Mouse (Mus musculus) forebrain, embryonic 15.5 days (tissue): ENCODE measurements around the gene Cep68. TPM values are rescaled to one million over a fixed set of nuclear protein-coding genes. Genes with fewer than 3 reads are reported as not detected.

Experiments
- ATAC-seq: fragments of 200-750 bp; cut with Nextera tagmentation; replicated peaks from 2 replicates; pipeline ENCODE4 v1.8.0; 2017; ENCODE audit warnings: mild to moderate bottlenecking, moderate TSS enrichment, moderate library complexity
- H3K27ac ChIP-seq: fragments of 300-500 bp; sonication (generic); replicated peaks from 2 replicates; pipeline ENCODE4 v1.5.1; 2015; ENCODE audit warnings: mild to moderate bottlenecking, inconsistent platforms
- H3K27me3 ChIP-seq: fragments of 300-500 bp; sonication (generic); 2 replicates; pipeline ENCODE4 v1.6.1; 2015; ENCODE audit warnings: inconsistent platforms
- H3K36me3 ChIP-seq: fragments of 300-500 bp; sonication (generic); 2 replicates; pipeline ENCODE4 v1.6.1; 2015; ENCODE audit warnings: mild to moderate bottlenecking, inconsistent platforms
- H3K4me1 ChIP-seq: fragments of 300-500 bp; sonication (generic); 2 replicates; pipeline ENCODE4 v1.6.1; 2015; ENCODE audit warnings: inconsistent platforms
- H3K4me2 ChIP-seq: fragments of 300-500 bp; sonication (generic); replicated peaks from 2 replicates; pipeline ENCODE4 v1.6.1; 2015; ENCODE audit warnings: mild to moderate bottlenecking, inconsistent platforms
- H3K4me3 ChIP-seq: fragments of 300-500 bp; sonication (generic); 2 replicates; pipeline ENCODE4 v1.5.1; 2015; ENCODE audit warnings: mild to moderate bottlenecking, inconsistent platforms
- H3K9ac ChIP-seq: fragments of 300-500 bp; sonication (generic); replicated peaks from 2 replicates; pipeline ENCODE4 v1.6.1; 2015; ENCODE audit warnings: mild to moderate bottlenecking, inconsistent platforms
- H3K9me3 ChIP-seq: fragments of 300-500 bp; sonication (generic); 2 replicates; pipeline ENCODE4 v1.6.1; 2016; ENCODE audit warnings: inconsistent platforms
- WGBS: fragments of 180-500 bp; shearing (Covaris S2); methylation state at CpG from one replicate; pipeline ENCODE4 v1.1.7; 2015; ENCODE audit warnings: mixed read lengths; 5-methylcytosine and 5-hydroxymethylcytosine counted together
- polyA plus RNA-seq: library from polyadenylated mRNA; unstranded; fragments of >200 nt; fragmentation: Nextera tagmentation; extraction: Ambion mirVana; gene quantifications from 2 replicates; pipeline ENCODE4 v1.2.1, GENCODE M21; 2015

Cep68 gene
- polyA plus RNA-seq, 1 experiment from 2014 or later: 26.3 TPM

- Histone ChIP-seq H3K27me3 (no peaks in the 10 kb centered on the region), H3K36me3 (no peaks in the 10 kb centered on the region), H3K27ac (peak overlapping the region; percentile 78), H3K9me3 (no peaks in the 10 kb centered on the region), H3K4me2 (peak overlapping the region; percentile 92), H3K9ac (peak overlapping the region; percentile 83), H3K4me3 (peak overlapping the region; percentile 87), H3K4me1 (peaks cover 29% of the 10 kb centered on the region)
- ATAC-seq: peak; percentile 75
- WGBS: under 1% methylated on average over 38 of the region's 39 CpGs
Observed at GRCm38 (mm10) chr11:20248840-20249239, 389 bp downstream of the Cep68 start.

- Histone ChIP-seq H3K4me1 (peaks cover 29% of the 10 kb centered on the region), H3K27ac (peak overlapping the region; percentile 78; the same call in 1 of the 2 replicates), H3K4me3 (peak overlapping the region; percentile 87), H3K9me3 (no peaks in the 10 kb centered on the region), H3K36me3 (no peaks in the 10 kb centered on the region), H3K27me3 (no peaks in the 10 kb centered on the region), H3K9ac (peak overlapping the region; percentile 83), H3K4me2 (peak overlapping the region; percentile 92)
- ATAC-seq: no peak
- WGBS: 8% methylated on average over 4 of the region's 4 CpGs
Observed at GRCm38 (mm10) chr11:20248277-20248676, 952 bp downstream of the Cep68 start.

GRCm38 (mm10) chr11:20247146-20247855, 1.9 kb downstream of the Cep68 start:
- H3K9me3 ChIP-seq: no peaks in the 10 kb centered on the region
- no peak for ATAC-seq
- WGBS: 85% methylated on average over 8 of the region's 8 CpGs
- H3K27ac ChIP-seq: no peak overlapping the region
- no peaks in the 10 kb centered on the region for H3K36me3 ChIP-seq
- no peak overlapping the region for H3K4me2 ChIP-seq
- no peak overlapping the region for H3K4me3 ChIP-seq
- H3K9ac ChIP-seq: 0 out of 2 replicates have a peak overlapping the region, but pooled peaks have one; percentile 17
- H3K4me1 ChIP-seq: peaks cover 29% of the 10 kb centered on the region
- H3K27me3 ChIP-seq: no peaks in the 10 kb centered on the region

- no peak overlapping the region for H3K27ac ChIP-seq
- H3K4me2 ChIP-seq: no peak overlapping the region
- H3K36me3 ChIP-seq: peaks cover 3% of the 10 kb centered on the region
- H3K4me3 ChIP-seq: no peak overlapping the region
- H3K9me3 ChIP-seq: no peaks in the 10 kb centered on the region
- no peak overlapping the region for H3K9ac ChIP-seq
- no peak for ATAC-seq
- WGBS: 85% methylated on average over 1 of the region's 1 CpGs
- peaks cover 29% of the 10 kb centered on the region for H3K4me1 ChIP-seq
- no peaks in the 10 kb centered on the region for H3K27me3 ChIP-seq
Observed at GRCm38 (mm10) chr11:20246616-20247015, 2.6 kb downstream of the Cep68 start.

DNA sequence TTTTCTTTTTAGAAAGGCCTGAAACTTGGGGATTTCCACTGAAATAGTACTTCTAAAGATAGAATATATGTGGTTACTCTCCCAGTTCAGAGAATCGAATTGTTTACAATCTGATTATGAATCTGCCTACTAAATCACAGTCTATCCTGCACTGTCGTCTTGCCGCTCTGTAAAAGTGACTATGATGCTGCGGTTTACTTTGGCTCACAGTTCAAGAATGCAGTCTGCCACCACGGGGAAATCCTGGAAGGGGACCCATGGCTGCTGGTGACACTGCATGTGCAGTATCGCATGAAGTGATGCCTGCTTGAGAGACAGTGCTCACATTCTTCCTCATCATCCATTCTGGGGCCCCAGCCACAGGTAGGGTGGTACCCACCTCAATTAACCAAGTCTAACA, 3.9 kb downstream of the Cep68 start:
- H3K4me3 ChIP-seq: no peak overlapping the region
- no peaks in the 10 kb centered on the region for H3K9me3 ChIP-seq
- no peak for ATAC-seq
- H3K36me3 ChIP-seq: peaks cover 11% of the 10 kb centered on the region
- H3K27me3 ChIP-seq: no peaks in the 10 kb centered on the region
- H3K9ac ChIP-seq: no peak overlapping the region
- H3K27ac ChIP-seq: no peak overlapping the region
- 84% methylated on average over 6 of the region's 6 CpGs for WGBS
- H3K4me2 ChIP-seq: no peak overlapping the region
- peaks cover 29% of the 10 kb centered on the region for H3K4me1 ChIP-seq

DNA sequence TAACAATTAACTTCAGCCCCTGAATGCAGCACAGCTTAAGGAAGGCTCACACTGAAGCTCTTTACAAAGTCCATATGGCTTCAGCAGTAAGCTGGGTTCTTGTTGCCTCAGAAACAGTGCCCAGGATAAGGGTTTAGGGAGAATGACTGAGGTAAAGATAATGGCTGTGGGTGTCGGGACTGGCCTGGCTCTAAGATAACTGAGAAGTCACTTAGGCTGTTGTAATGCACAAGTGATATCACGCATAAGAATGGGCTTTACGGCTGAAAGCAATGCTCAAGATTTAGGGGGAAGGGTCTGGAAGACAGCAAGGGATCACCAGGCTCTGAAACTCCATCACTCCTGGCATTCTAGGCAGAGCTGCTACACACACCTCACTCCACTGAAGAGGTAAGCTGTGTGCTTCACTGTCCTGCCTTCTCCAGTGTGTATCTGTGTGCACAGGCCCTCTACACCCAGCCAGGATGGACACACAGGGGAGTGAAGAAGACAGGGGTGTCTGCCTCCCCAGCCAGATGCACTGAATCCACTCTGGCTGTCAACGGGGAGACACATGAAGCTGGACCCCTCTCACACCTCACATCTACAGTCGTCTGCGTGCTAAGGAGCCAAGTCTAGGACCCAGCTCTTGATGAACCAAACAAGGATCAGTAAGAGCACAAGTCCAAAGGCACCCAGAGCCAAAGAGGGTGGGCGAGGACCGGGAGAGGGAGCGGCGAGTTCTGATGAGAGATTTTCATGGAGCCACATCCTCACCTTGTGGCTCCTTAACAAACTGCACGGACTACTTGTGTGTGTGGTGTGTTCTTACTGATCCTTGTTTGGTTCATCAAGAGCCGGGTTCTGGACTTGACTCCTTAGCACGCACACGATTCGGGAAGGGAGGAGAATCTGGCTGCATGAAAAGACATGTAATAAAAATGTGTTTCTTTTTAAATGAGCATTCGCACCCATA, 4.6 kb downstream of the Cep68 start:
- H3K27ac ChIP-seq: no peak overlapping the region
- H3K27me3 ChIP-seq: no peaks in the 10 kb centered on the region
- H3K36me3 ChIP-seq: peaks cover 16% of the 10 kb centered on the region
- no peaks in the 10 kb centered on the region for H3K9me3 ChIP-seq
- no peak for ATAC-seq
- WGBS: 84% methylated on average over 16 of the region's 16 CpGs
- no peak overlapping the region for H3K4me2 ChIP-seq
- no peak overlapping the region for H3K4me3 ChIP-seq
- H3K9ac ChIP-seq: no peak overlapping the region
- peaks cover 26% of the 10 kb centered on the region for H3K4me1 ChIP-seq

DNA sequence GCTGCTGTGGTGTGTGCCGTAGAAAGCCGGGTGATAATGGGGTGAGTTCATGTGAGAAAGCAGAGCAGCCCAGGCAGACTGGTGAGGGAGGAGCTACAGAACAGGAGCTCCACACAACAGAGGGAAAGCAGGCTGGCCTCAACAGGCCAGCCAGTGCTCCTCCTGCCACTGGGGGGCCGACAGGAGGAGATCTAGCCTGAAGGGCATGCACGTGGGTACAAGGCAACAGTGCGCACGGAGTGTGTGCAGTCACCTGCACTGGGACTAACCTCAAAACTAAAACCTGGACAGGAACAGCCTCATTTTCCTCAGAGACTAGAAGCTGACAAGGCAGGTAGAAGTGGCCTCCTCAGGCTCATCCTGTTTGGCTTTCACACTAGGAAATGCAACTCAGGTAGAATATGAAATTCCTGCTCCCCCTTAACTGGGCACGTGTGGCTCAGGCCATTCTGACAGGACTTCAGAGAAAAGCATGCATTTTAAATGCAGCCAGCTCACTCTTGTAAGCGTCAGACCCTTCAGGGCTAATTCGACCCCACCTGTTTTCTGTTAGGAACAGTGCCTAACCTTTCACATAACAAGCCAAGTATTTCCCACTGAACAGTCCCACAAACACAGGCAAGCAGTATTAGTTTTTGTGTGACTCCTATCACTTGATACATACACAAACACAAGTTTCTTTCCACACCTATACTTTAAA, 5.9 kb downstream of the Cep68 start:
- Histone ChIP-seq H3K36me3 (peaks cover 28% of the 10 kb centered on the region), H3K4me1 (peaks cover 22% of the 10 kb centered on the region), H3K27me3 (no peaks in the 10 kb centered on the region), H3K9me3 (no peaks in the 10 kb centered on the region), H3K27ac (no peak overlapping the region), H3K9ac (no peak overlapping the region), H3K4me3 (no peak overlapping the region), H3K4me2 (no peak overlapping the region)
- WGBS: 41% methylated on average over 9 of the region's 9 CpGs
- ATAC-seq: no peak

- WGBS: 89% methylated on average over 6 of the region's 6 CpGs
Observed at GRCm38 (mm10) chr11:20242366-20243056, 6.7 kb downstream of the Cep68 start.

GRCm38 (mm10) chr11:20241311-20241710, 7.9 kb downstream of the Cep68 start:
- Histone ChIP-seq H3K9ac (no peak overlapping the region), H3K36me3 (peaks cover 47% of the 10 kb centered on the region)
- 94% methylated on average over 7 of the region's 7 CpGs for WGBS

More at GRCm38 (mm10) chr11:20242366-20243056, 6.7 kb downstream of the Cep68 start:
- no peak overlapping the region for H3K4me3 ChIP-seq
- peaks cover 15% of the 10 kb centered on the region for H3K4me1 ChIP-seq
- no peaks in the 10 kb centered on the region for H3K9me3 ChIP-seq
- no peak for ATAC-seq
- H3K4me2 ChIP-seq: no peak overlapping the region
- no peaks in the 10 kb centered on the region for H3K27me3 ChIP-seq
- H3K36me3 ChIP-seq: peaks cover 35% of the 10 kb centered on the region
- no peak overlapping the region for H3K27ac ChIP-seq
- no peak overlapping the region for H3K9ac ChIP-seq

DNA sequence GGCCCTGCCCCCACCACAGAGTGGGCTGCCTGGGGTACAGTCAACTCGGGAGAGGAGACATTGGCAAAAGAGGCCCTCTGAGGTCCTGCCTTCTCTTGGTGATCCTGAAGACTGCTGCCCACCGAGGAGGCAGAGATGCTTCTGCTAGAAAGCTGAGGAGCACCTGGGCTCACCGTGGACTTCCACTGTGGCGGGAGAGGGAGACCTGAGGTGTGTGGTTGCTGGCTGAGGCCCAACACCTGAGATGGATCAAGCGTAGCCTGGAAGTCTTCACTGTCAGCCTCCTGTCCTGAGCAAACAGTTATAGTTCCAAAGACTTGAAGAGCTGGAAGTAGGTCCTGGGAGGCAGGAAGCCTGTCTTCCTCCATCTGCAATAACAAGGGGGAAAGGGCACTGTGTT, 8.9 kb downstream of the Cep68 start:
- no peaks in the 10 kb centered on the region for H3K9me3 ChIP-seq
- H3K9ac ChIP-seq: no peak overlapping the region
- 88% methylated on average over 5 of the region's 5 CpGs for WGBS
- no peaks in the 10 kb centered on the region for H3K4me1 ChIP-seq
- H3K4me2 ChIP-seq: no peak overlapping the region
- no peaks in the 10 kb centered on the region for H3K27me3 ChIP-seq
- ATAC-seq: no peak
- no peak overlapping the region for H3K27ac ChIP-seq
- H3K36me3 ChIP-seq: peaks cover 55% of the 10 kb centered on the region
- no peak overlapping the region for H3K4me3 ChIP-seq

More at GRCm38 (mm10) chr11:20241311-20241710, 7.9 kb downstream of the Cep68 start:
- H3K4me3 ChIP-seq: no peak overlapping the region
- no peak overlapping the region for H3K4me2 ChIP-seq
- no peaks in the 10 kb centered on the region for H3K27me3 ChIP-seq
- peaks cover 3% of the 10 kb centered on the region for H3K4me1 ChIP-seq
- ATAC-seq: no peak
- H3K27ac ChIP-seq: no peak overlapping the region
- H3K9me3 ChIP-seq: no peaks in the 10 kb centered on the region

DNA sequence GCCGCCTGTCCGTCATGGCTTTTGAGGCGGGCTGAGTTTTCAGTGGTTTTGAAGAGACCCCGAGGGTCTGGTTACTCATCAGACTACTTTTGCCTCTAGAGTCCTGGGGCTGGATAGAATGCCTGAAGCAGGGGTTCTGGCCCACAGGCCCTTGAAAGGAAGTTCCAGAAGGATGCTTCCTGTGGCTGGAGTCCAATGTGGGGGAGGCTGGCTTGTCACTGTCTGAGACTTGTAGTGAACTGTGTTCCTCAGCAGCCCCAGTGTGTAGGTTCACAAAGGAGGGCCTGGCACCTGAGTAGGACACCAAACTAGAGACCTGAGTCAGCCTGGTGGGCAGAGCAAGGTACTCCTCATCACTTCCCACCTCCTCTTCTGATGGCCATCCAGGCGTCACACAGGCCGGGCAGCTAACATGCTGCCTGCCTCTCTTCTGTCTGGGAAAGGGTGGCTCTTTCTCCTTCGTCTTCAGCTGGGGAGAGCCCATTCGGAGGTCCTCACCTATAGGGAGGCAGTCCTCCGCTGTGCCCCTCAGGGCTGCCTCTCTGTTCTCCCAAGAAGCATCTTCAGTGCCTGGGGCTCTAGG, 9.9 kb downstream of the Cep68 start:
- Histone ChIP-seq H3K4me2 (no peak overlapping the region), H3K9me3 (no peaks in the 10 kb centered on the region), H3K4me3 (no peak overlapping the region), H3K36me3 (peaks cover 65% of the 10 kb centered on the region), H3K9ac (no peak overlapping the region), H3K4me1 (no peaks in the 10 kb centered on the region), H3K27me3 (no peaks in the 10 kb centered on the region), H3K27ac (no peak overlapping the region)
- ATAC-seq: no peak
- 91% methylated on average over 9 of the region's 9 CpGs for WGBS
